ENCODE assay signal across 11 mouse cellular contexts in genomic region chr10:25446953-25447525, GRCm38 (mm10).
A peak's percentile ranks its signal among the peaks of the same experiment; 100 is the strongest.
DNase-seq lines count a peak whose midpoint lies in the region; ATAC-seq lines count a peak whose summit lies in the region.
"Had no signal": no experiment of that assay in that cellular context is flagged by ENCODE, and none has a peak within 500 bp of the region (broad histone marks: within the 10 kb centered on the region; RNA-seq: fewer than 3 reads in every experiment).

No protein-coding gene starts in this region.

- no peak overlapping the region for H3K9ac ChIP-seq in limb, embryonic 15.5 days
- H3K9ac ChIP-seq: liver, embryonic 14.5 days had no signal

- DNase-seq in heart, embryonic 10.5 days (ENCODE audit: low spot score) = no peak
- DNase-seq in heart, postnatal 10 days = no peak
- peak; percentile 47 to 56 for DNase-seq in left cerebral cortex, postnatal 14 days (ENCODE audit: low spot score in 2 of 2)
- no peak for DNase-seq in left cerebral cortex, postnatal 10 days (ENCODE audit: extremely low spot score in 1 of 2, low spot score in 2 of 2)
- peak; percentile 5 for DNase-seq in T-cell, adult 2 months (ENCODE audit: low spot score)
- no peak for DNase-seq in urinary bladder, postnatal 25 days (ENCODE audit: low spot score)
- no peak for DNase-seq in embryo, embryonic 10.5 days (ENCODE audit: low spot score)
- DNase-seq: gastrocnemius, postnatal 14 days; kidney, adult 9 months had no signal

- H3K9me3 ChIP-seq in heart, embryonic 10.5 days = no peaks in the 10 kb centered on the region
- no peaks in the 10 kb centered on the region for H3K9me3 ChIP-seq in limb, embryonic 15.5 days

- peaks cover 29% of the 10 kb centered on the region; the same call in 1 of the 2 replicates for H3K4me1 ChIP-seq in heart, embryonic 10.5 days
- peaks cover 12% of the 10 kb centered on the region for H3K4me1 ChIP-seq in limb, embryonic 15.5 days

- peaks cover 21% of the 10 kb centered on the region for H3K36me3 ChIP-seq in heart, embryonic 10.5 days
- peaks cover 13% of the 10 kb centered on the region for H3K36me3 ChIP-seq in limb, embryonic 15.5 days

- 68% methylated on average over 5 of the region's 5 CpGs for WGBS in heart, embryonic 10.5 days
- WGBS in limb, embryonic 15.5 days = 57% methylated on average over 5 of the region's 5 CpGs

- ATAC-seq in limb, embryonic 15.5 days (ENCODE audit: insufficient number of reproducible peaks, low FRiP score, low TSS enrichment, low read depth) = no peak

- H3K27ac ChIP-seq in heart, embryonic 10.5 days = peak overlapping the region; percentile 44; the same call in 1 of the 2 replicates
- peak overlapping the region; percentile 47; the same call in 1 of the 2 replicates for H3K27ac ChIP-seq in limb, embryonic 15.5 days
- H3K27ac ChIP-seq: liver, embryonic 14.5 days had no signal

- intact Hi-C loops in heart, postnatal 10 days (cut with DNase I) = loop anchor here (5.0 kb wide), 1 partner anchor 35 kb away; no protein-coding TSS in a partner anchor
- intact Hi-C loops in left cerebral cortex, postnatal 14 days (cut with DNase I) = no loop called here
- intact Hi-C loops in left cerebral cortex, postnatal 10 days (cut with DNase I) = no loop called here

- H3K4me2 ChIP-seq in limb, embryonic 15.5 days = no peak overlapping the region

- H3K4me3 ChIP-seq in heart, embryonic 10.5 days = no peak overlapping the region
- no peak overlapping the region for H3K4me3 ChIP-seq in limb, embryonic 15.5 days

- no peaks in the 10 kb centered on the region for H3K27me3 ChIP-seq in heart, embryonic 10.5 days (ENCODE audit: insufficient read depth, poor library complexity, severe bottlenecking)
- H3K27me3 ChIP-seq in limb, embryonic 15.5 days = no peaks in the 10 kb centered on the region

Comparison
In these comparisons a context has a peak if more than half of its experiments do, and no peak if none do; other contexts are left out.
1. DNase-seq: peak in left cerebral cortex, postnatal 14 days (2 of 2) and T-cell, adult 2 months (single experiment); none in heart, embryonic 10.5 days (single experiment), heart, postnatal 10 days (0 of 2), left cerebral cortex, postnatal 10 days (0 of 2), urinary bladder, postnatal 25 days (single experiment) and embryo, embryonic 10.5 days (single experiment).